Mouse (Mus musculus) fat pad, adult 2 months (tissue): ENCODE results near the gene Degs1.
A peak's percentile ranks its signal among the peaks of the same experiment; 100 is the strongest.

Source experiments
- DNase-seq: peaks from one replicate; pipeline ENCODE4 v3.0.0-alpha.2; 2011; ENCODE audit warnings: low read depth, low spot score; ENCODE audit errors: extremely low read depth

Degs1 gene

GRCm38 (mm10) chr1:182281251-182281711 lies 1.3 kb downstream of the Degs1 start:
- no peak for DNase-seq

GRCm38 (mm10) chr1:182280577-182280976 lies 2.0 kb downstream of the Degs1 start:
- no peak for DNase-seq

GRCm38 (mm10) chr1:182280046-182280445 lies 2.6 kb downstream of the Degs1 start:
- peak; percentile 58 for DNase-seq

- peak; percentile 40 for DNase-seq
These were observed 3.2 kb downstream of the Degs1 start for GRCm38 (mm10) chr1:182279436-182279835.

GRCm38 (mm10) chr1:182275109-182275508 lies 7.5 kb downstream of the Degs1 start:
- DNase-seq: no peak

GRCm38 (mm10) chr1:182271632-182272031 lies 11.0 kb downstream of the Degs1 start:
- DNase-seq: peak; percentile 63

GRCm38 (mm10) chr1:182271130-182271529 lies 11.5 kb downstream of the Degs1 start:
- DNase-seq: peak; percentile 58

GRCm38 (mm10) chr1:182268317-182268716 lies 14.3 kb downstream of the Degs1 start:
- DNase-seq: no peak

GRCm38 (mm10) chr1:182266028-182266525 lies 16.5 kb downstream of the Degs1 start:
- no peak for DNase-seq

- DNase-seq: no peak
These were observed 26.4 kb downstream of the Degs1 start for GRCm38 (mm10) chr1:182256041-182256680.

- DNase-seq: no peak
These were observed 27.6 kb downstream of the Degs1 start for GRCm38 (mm10) chr1:182255031-182255430.

GRCm38 (mm10) chr1:182254618-182255017 lies 28.0 kb downstream of the Degs1 start:
- DNase-seq: no peak

GRCm38 (mm10) chr1:182253756-182254534 lies 28.7 kb downstream of the Degs1 start:
- DNase-seq: no peak

- no peak for DNase-seq
These were observed 30.0 kb downstream of the Degs1 start for GRCm38 (mm10) chr1:182252534-182253171.

GRCm38 (mm10) chr1:182250734-182251133 lies 31.9 kb downstream of the Degs1 start:
- peak; percentile 83 for DNase-seq

- DNase-seq: no peak
These were observed 33.3 kb downstream of the Degs1 start for GRCm38 (mm10) chr1:182249298-182249697.

- no peak for DNase-seq
These were observed 37.6 kb downstream of the Degs1 start for GRCm38 (mm10) chr1:182245003-182245402.

- no peak for DNase-seq
These were observed 44.4 kb downstream of the Degs1 start for GRCm38 (mm10) chr1:182238056-182238703.

- peak; percentile 90 for DNase-seq
These were observed 45.2 kb downstream of the Degs1 start for GRCm38 (mm10) chr1:182237386-182237785.

- DNase-seq: no peak
These were observed 47.4 kb downstream of the Degs1 start for GRCm38 (mm10) chr1:182235174-182235573.

GRCm38 (mm10) chr1:182229381-182229780 lies 53.2 kb downstream of the Degs1 start:
- DNase-seq: no peak
